10 mouse cellular contexts compared by ENCODE assay signal in the genomic region with DNA sequence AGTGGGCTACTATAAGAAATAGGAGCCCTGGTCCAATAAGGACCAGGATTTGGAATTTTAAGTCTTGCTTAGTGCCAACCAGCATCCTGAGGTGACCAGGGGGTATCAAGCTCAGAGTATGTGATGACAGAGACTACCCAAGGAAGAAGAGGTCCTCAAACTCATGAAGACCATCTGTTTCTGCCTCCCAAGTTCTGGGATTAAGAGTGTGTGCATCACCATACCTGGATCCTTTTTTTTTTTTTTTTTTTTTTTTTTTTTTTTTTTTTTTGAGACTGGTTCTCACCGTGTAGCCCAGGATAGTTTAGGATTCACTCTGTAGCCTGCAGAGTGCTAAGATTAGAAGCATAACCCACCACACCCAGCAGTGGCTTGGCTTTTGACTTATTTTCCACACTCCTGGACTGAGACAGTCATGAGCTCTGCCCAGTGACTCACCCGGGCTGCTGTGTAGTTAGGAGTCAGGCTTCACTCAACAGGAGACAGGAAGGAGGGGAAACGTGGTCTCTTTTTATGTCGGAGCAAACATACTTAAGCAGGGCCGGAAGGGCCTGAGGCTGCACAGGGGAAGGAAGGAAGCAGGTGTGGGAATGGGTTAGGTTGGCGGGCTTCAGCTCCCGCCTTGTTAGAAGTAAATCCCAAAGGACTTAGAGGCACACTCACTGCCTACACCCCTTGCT. TPM values are rescaled to one million over a fixed set of nuclear protein-coding genes. Genes with fewer than 3 reads are reported as not detected.
A peak's percentile ranks its signal among the peaks of the same experiment; 100 is the strongest.
DNase-seq lines count a peak whose midpoint lies in the region; ATAC-seq and TF ChIP-seq lines count a peak whose summit lies in the region.
"Had no signal": no experiment of that assay in that cellular context is flagged by ENCODE, and none has a peak within 500 bp of the region (broad histone marks: within the 10 kb centered on the region; RNA-seq: fewer than 3 reads in every experiment).

No protein-coding gene starts in this region.

- no peak overlapping the region for H3ac ChIP-seq in myocyte (ENCODE audit: control insufficient read depth, insufficient read length)

- no peak overlapping the region for H3K4me3 ChIP-seq in limb, embryonic 11.5 days (ENCODE audit: low read depth, low read length)
- no peak overlapping the region for H3K4me3 ChIP-seq in limb, embryonic 10.5 days
- no peak overlapping the region for H3K4me3 ChIP-seq in embryonic facial prominence, embryonic 15.5 days (replicated peaks)
- no peak overlapping the region for H3K4me3 ChIP-seq in intestine, embryonic 15.5 days (replicated peaks)
- no peak overlapping the region for H3K4me3 ChIP-seq in myocyte
- H3K4me3 ChIP-seq: midbrain, embryonic 12.5 days had no signal

- no peaks in the 10 kb centered on the region for H3K9me3 ChIP-seq in limb, embryonic 11.5 days (ENCODE audit: control insufficient read depth, low read length)
- no peaks in the 10 kb centered on the region for H3K9me3 ChIP-seq in limb, embryonic 10.5 days (replicated peaks)
- H3K9me3 ChIP-seq in embryonic facial prominence, embryonic 15.5 days (replicated peaks) = no peaks in the 10 kb centered on the region
- H3K9me3 ChIP-seq in intestine, embryonic 15.5 days = no peaks in the 10 kb centered on the region
- H3K9me3 ChIP-seq: midbrain, embryonic 12.5 days had no signal

- ATAC-seq in limb, embryonic 11.5 days (ENCODE audit: insufficient number of reproducible peaks, low FRiP score, low TSS enrichment, low read depth) = 0 out of 2 replicates have a peak, but pooled peaks have one; percentile 26
- peak; percentile 51; the same call in 1 of the 2 replicates for ATAC-seq in embryonic facial prominence, embryonic 15.5 days (ENCODE audit: insufficient number of reproducible peaks, low FRiP score, low TSS enrichment, low read depth)
- ATAC-seq in intestine, embryonic 15.5 days = peak; percentile 59
- no peak for ATAC-seq in CD4-positive, CD25-positive, alpha-beta regulatory T cell, adult 4 months

- no peaks in the 10 kb centered on the region for H3K4me1 ChIP-seq in limb, embryonic 11.5 days (ENCODE audit: control insufficient read depth, insufficient read depth, low read length)
- no peaks in the 10 kb centered on the region; the same call in 1 of the 2 replicates for H3K4me1 ChIP-seq in limb, embryonic 10.5 days
- peaks cover 2% of the 10 kb centered on the region; the same call in 1 of the 2 replicates for H3K4me1 ChIP-seq in embryonic facial prominence, embryonic 15.5 days
- H3K4me1 ChIP-seq in intestine, embryonic 15.5 days (replicated peaks) = no peaks in the 10 kb centered on the region
- H3K4me1 ChIP-seq: midbrain, embryonic 12.5 days had no signal

- no peak for TF ChIP-seq POLR2A in myocyte (IDR thresholded peaks at IDR 0.05; ENCODE audit: insufficient read length, low read depth)

- DNase-seq in limb, embryonic 11.5 days (ENCODE audit: low spot score) = peak; percentile 25
- no peak for DNase-seq in limb, embryonic 10.5 days (ENCODE audit: low spot score)
- DNase-seq in spleen, postnatal 14 days (ENCODE audit: low spot score in 2 of 2) = no peak
- no peak for DNase-seq in layer of hippocampus, adult 18-20 months (ENCODE audit: low spot score in 2 of 2)

- no peaks in the 10 kb centered on the region for H3K36me3 ChIP-seq in limb, embryonic 11.5 days (ENCODE audit: control insufficient read depth, insufficient read depth, low read length)
- H3K36me3 ChIP-seq in limb, embryonic 10.5 days = no peaks in the 10 kb centered on the region
- no peaks in the 10 kb centered on the region for H3K36me3 ChIP-seq in embryonic facial prominence, embryonic 15.5 days
- H3K36me3 ChIP-seq in intestine, embryonic 15.5 days = no peaks in the 10 kb centered on the region
- no peaks in the 10 kb centered on the region for H3K36me3 ChIP-seq in myocyte (ENCODE audit: control insufficient read depth, insufficient read depth)
- H3K36me3 ChIP-seq: midbrain, embryonic 12.5 days had no signal

- H3K9ac ChIP-seq in limb, embryonic 11.5 days (ENCODE audit: low read length) = no peak overlapping the region
- no peak overlapping the region for H3K9ac ChIP-seq in embryonic facial prominence, embryonic 15.5 days
- no peak overlapping the region for H3K9ac ChIP-seq in intestine, embryonic 15.5 days
- H3K9ac ChIP-seq: hindbrain, embryonic 14.5 days; midbrain, embryonic 12.5 days had no signal

- 60% methylated on average over 7 of the region's 7 CpGs for WGBS in limb, embryonic 11.5 days
- WGBS in limb, embryonic 10.5 days = 71% methylated on average over 7 of the region's 7 CpGs
- WGBS in embryonic facial prominence, embryonic 15.5 days = 47% methylated on average over 7 of the region's 7 CpGs
- WGBS in intestine, embryonic 15.5 days = 53% methylated on average over 7 of the region's 7 CpGs

- H3K4me2 ChIP-seq in limb, embryonic 11.5 days (ENCODE audit: low read depth, severe bottlenecking) = no peak overlapping the region
- H3K4me2 ChIP-seq in embryonic facial prominence, embryonic 15.5 days (replicated peaks) = no peak overlapping the region
- H3K4me2 ChIP-seq in intestine, embryonic 15.5 days (replicated peaks) = no peak overlapping the region
- H3K4me2 ChIP-seq in myocyte (ENCODE audit: low read depth) = peak overlapping the region; percentile 56
- H3K4me2 ChIP-seq: hindbrain, embryonic 14.5 days; midbrain, embryonic 12.5 days had no signal

- peaks cover 2% of the 10 kb centered on the region; the same call in 1 of the 2 replicates for H3K27me3 ChIP-seq in limb, embryonic 11.5 days (ENCODE audit: control insufficient read depth, insufficient read depth, low read length)
- H3K27me3 ChIP-seq in limb, embryonic 10.5 days (ENCODE audit: low read depth, poor library complexity, severe bottlenecking) = peaks cover 18% of the 10 kb centered on the region
- no peaks in the 10 kb centered on the region for H3K27me3 ChIP-seq in embryonic facial prominence, embryonic 15.5 days
- no peaks in the 10 kb centered on the region for H3K27me3 ChIP-seq in intestine, embryonic 15.5 days (replicated peaks)
- no peaks in the 10 kb centered on the region for H3K27me3 ChIP-seq in myocyte (ENCODE audit: control insufficient read depth, insufficient read depth, insufficient read length)

- H3K27ac ChIP-seq in limb, embryonic 11.5 days (replicated peaks; ENCODE audit: low read depth, low read length) = no peak overlapping the region
- no peak overlapping the region for H3K27ac ChIP-seq in limb, embryonic 10.5 days
- peak overlapping the region; percentile 55; the same call in 1 of the 2 replicates for H3K27ac ChIP-seq in embryonic facial prominence, embryonic 15.5 days (replicated peaks)
- H3K27ac ChIP-seq in intestine, embryonic 15.5 days = no peak overlapping the region
- H3K27ac ChIP-seq: midbrain, embryonic 12.5 days had no signal

- H3K79me2 ChIP-seq in myocyte (ENCODE audit: control insufficient read depth, insufficient read depth) = no peaks in the 10 kb centered on the region

TF ChIP-seq in myocyte, 11 proteins besides CTCF, POLR2A, EP300 and RAD21:
- TF ChIP-seq MYOD1 (IDR thresholded peaks at IDR 0.05; ENCODE audit: control insufficient read depth in 1 of 3, insufficient read length in 2 of 3, low read depth in 2 of 3) = peak in 1 of 3 experiments; percentile 50
- no peak for TF ChIP-seq E2F4 (IDR thresholded peaks at IDR 0.05; ENCODE audit: insufficient read depth)

RNA-seq across cellular contexts. Expression of gene Bok, which starts 5.4 kb away (rescaled TPM):
- polyA plus RNA-seq in limb, embryonic 11.5 days (2014; fragmentation: Nextera tagmentation; extraction: Ambion mirVana) = 29.2 and 29.3 TPM in 2 replicates
- 34.9 and 37.4 TPM in 2 replicates for polyA plus RNA-seq in limb, embryonic 10.5 days (2016; fragmentation: Nextera tagmentation; extraction: Ambion mirVana)
- polyA plus RNA-seq in embryonic facial prominence, embryonic 15.5 days (2015; fragmentation: Nextera tagmentation; extraction: Ambion mirVana) = 61.3 and 63.4 TPM in 2 replicates
- polyA plus RNA-seq in intestine, embryonic 15.5 days (2015; fragmentation: Nextera tagmentation; extraction: Ambion mirVana) = 48.3 and 54.9 TPM in 2 replicates
- 37.8 TPM for polyA plus RNA-seq in myocyte (2012; fragmentation: generic; extraction: Trizol)
- not detected for polyA plus RNA-seq in CD4-positive, CD25-positive, alpha-beta regulatory T cell, adult 4 months (2017; shearing (Covaris generic))
- 10 to 100 TPM; 56.6 to 59.1 TPM for total RNA-seq in layer of hippocampus, adult 18-20 months (2021)

RNA-seq across cellular contexts. Expression of gene Stk25, which starts 21.6 kb away (rescaled TPM):
- polyA plus RNA-seq in limb, embryonic 11.5 days (2014; fragmentation: Nextera tagmentation; extraction: Ambion mirVana) = 182 and 191 TPM in 2 replicates
- polyA plus RNA-seq in limb, embryonic 10.5 days (2016; fragmentation: Nextera tagmentation; extraction: Ambion mirVana) = 153 and 185 TPM in 2 replicates
- 185 and 200 TPM in 2 replicates for polyA plus RNA-seq in embryonic facial prominence, embryonic 15.5 days (2015; fragmentation: Nextera tagmentation; extraction: Ambion mirVana)
- polyA plus RNA-seq in intestine, embryonic 15.5 days (2015; fragmentation: Nextera tagmentation; extraction: Ambion mirVana) = 143 and 174 TPM in 2 replicates
- 119 TPM for polyA plus RNA-seq in myocyte (2012; fragmentation: generic; extraction: Trizol)
- polyA plus RNA-seq in CD4-positive, CD25-positive, alpha-beta regulatory T cell, adult 4 months (2017; shearing (Covaris generic)) = 10 to 100 TPM; 31.2 to 42.6 TPM
- total RNA-seq in layer of hippocampus, adult 18-20 months (2021) = 100 to 1,000 TPM; 410 to 415 TPM

Comparison
In these comparisons a context has a peak if more than half of its experiments do, and no peak if none do; other contexts are left out.
1. RNA of gene Bok, which starts 5.4 kb away (polyA plus RNA-seq): 61.3 to 63.4 TPM in embryonic facial prominence, embryonic 15.5 days, 48.3 to 54.9 TPM in intestine, embryonic 15.5 days, 37.8 TPM in myocyte (single experiment), 34.9 to 37.4 TPM in limb, embryonic 10.5 days and 29.2 to 29.3 TPM in limb, embryonic 11.5 days; not detected in CD4-positive, CD25-positive, alpha-beta regulatory T cell, adult 4 months; every median in the first group is over 10 times any median in the second.